ENCODE assay signal across 2 mouse cellular contexts in genomic region chr2:175175401-175176180, GRCm38 (mm10). TPM values are rescaled to one million over a fixed set of nuclear protein-coding genes. Genes with fewer than 3 reads are reported as not detected.
"Had no signal": no experiment of that assay in that cellular context is flagged by ENCODE, and none has a peak within 500 bp of the region (broad histone marks: within the 10 kb centered on the region; RNA-seq: fewer than 3 reads in every experiment).

Gm14443 (minus strand) TSS chr2:175175871.

RNA-seq across cellular contexts. Expression of gene Gm14443, which starts in this region (rescaled TPM):
- total RNA-seq: monocyte, adult 5-6 weeks had no signal
- polyA plus RNA-seq: liver, embryonic 15.5 days had no signal
